Mouse (Mus musculus) spleen, adult 2 months (tissue): Measurements from ENCODE around the gene Zfyve16.

Experiments
- CTCF ChIP-seq: fragments of 200-500 bp; IDR thresholded peaks from 2 replicates; pipeline ENCODE4 v1.5.1; 2011; ENCODE audit warnings: mild to moderate bottlenecking, inconsistent platforms; ENCODE audit not compliant: insufficient read depth, insufficient read length, insufficient replicate concordance; ENCODE audit errors: extremely low read depth
- POLR2A ChIP-seq: fragments of 200-500 bp; IDR thresholded peaks from 2 replicates; pipeline ENCODE4 v1.6.1; 2011; ENCODE audit warnings: low read depth, low read length, inconsistent platforms

DNA sequence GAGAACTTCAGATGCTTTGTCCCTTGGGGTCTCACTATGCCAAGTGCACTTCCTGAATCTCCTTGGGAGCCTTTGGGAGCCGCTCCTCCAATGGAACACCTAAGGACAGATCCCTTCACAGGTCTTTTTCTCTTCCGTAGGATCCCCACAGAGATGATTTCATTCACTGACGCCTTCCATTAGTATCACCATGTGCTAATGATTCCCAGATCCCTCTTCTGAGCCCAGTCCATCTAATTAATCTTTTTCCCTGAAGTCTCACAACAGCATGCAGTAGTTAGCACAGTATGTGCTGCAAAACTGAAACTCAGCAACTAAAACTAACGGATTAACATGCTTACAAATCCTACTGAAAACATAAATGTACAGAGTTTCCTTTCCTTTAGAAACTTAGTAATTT lies 8.5 kb upstream of the Zfyve16 start:
- no peak for TF ChIP-seq POLR2A
- no peak for TF ChIP-seq CTCF
